Mouse (Mus musculus) megakaryocyte, embryonic 14.5 days (primary cell): ENCODE measurements around the gene Mrps35.

ENCODE experiments used
- FLI1 ChIP-seq: IDR thresholded peaks from 2 replicates; pipeline ENCODE4 v1.6.1; 2012; ENCODE audit warnings: low read length, inconsistent platforms, mixed read lengths
- GATA1 ChIP-seq: IDR thresholded peaks from 3 replicates; pipeline ENCODE4 v1.6.1; 2012; ENCODE audit warnings: mixed read lengths, low read length, inconsistent platforms, borderline replicate concordance

DNA sequence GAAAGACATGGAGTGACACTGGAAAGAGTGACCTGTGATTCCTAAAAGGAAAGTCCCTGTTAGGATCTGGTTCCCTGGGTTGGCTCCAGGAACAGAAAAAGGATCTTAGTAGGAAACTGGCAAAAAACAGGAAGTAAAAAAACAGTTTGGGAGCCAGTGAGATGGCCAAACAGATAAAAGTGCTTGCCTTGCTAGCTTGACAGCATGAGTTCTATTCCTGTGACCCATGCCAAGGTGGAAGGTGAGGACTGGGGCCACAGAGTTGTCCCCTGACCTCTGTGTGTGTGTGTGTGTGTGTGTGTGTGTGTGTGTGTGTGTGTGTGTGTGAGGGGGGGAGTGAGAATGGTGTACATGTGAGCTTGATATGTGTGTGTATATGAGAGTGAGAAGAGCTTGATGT is 19.0 kb upstream of the Mrps35 start:
- no peak for TF ChIP-seq GATA1
- no peak for TF ChIP-seq FLI1
